Mouse (Mus musculus): Measurements from ENCODE around the gene Cntnap2.
"Not testable (repeated sequence)": the region's sequence is repeated elsewhere in the genome, so short reads cannot be mapped to it uniquely, and the experiment has no call there.

Cntnap2 gene

GRCm38 (mm10) chr6:46963693-46964092 is 1904.5 kb downstream of the Cntnap2 start:
- in situ Hi-C loops (cut with MboI, MseI): no loop called here

GRCm38 (mm10) chr6:46972640-46973039 is 1913.5 kb downstream of the Cntnap2 start:
- in situ Hi-C loops (cut with MboI, MseI): no loop called here

- in situ Hi-C loops (cut with MboI, MseI): no loop called here
Measured at GRCm38 (mm10) chr6:46996010-46996602, 1936.9 kb downstream of the Cntnap2 start.

- in situ Hi-C loops (cut with MboI, MseI): no loop called here
Measured at GRCm38 (mm10) chr6:47004430-47004829, 1945.3 kb downstream of the Cntnap2 start.

- in situ Hi-C loops (cut with MboI, MseI): no loop called here
Measured at GRCm38 (mm10) chr6:47012933-47013332, 1953.8 kb downstream of the Cntnap2 start.

GRCm38 (mm10) chr6:47013535-47013934 is 1954.4 kb downstream of the Cntnap2 start:
- in situ Hi-C loops (cut with MboI, MseI): no loop called here

GRCm38 (mm10) chr6:47014886-47015586 is 1955.9 kb downstream of the Cntnap2 start:
- in situ Hi-C loops (cut with MboI, MseI): no loop called here

GRCm38 (mm10) chr6:47026064-47026686 is 1967.0 kb downstream of the Cntnap2 start:
- in situ Hi-C loops (cut with MboI, MseI): no loop called here

- in situ Hi-C loops (cut with MboI, MseI): no loop called here
Measured at GRCm38 (mm10) chr6:47031362-47031761, 1972.2 kb downstream of the Cntnap2 start.

- in situ Hi-C loops (cut with MboI, MseI): no loop called here
Measured at GRCm38 (mm10) chr6:47042602-47043001, 1983.4 kb downstream of the Cntnap2 start.

GRCm38 (mm10) chr6:47043586-47043985 is 1984.4 kb downstream of the Cntnap2 start:
- in situ Hi-C loops (cut with MboI, MseI): no loop called here

- in situ Hi-C loops (cut with MboI, MseI): no loop called here
Measured at GRCm38 (mm10) chr6:47044385-47045200, 1985.4 kb downstream of the Cntnap2 start.

GRCm38 (mm10) chr6:47049051-47049450 is 1989.9 kb downstream of the Cntnap2 start:
- in situ Hi-C loops (cut with MboI, MseI): no loop called here

- in situ Hi-C loops (cut with MboI, MseI): no loop called here
Measured at GRCm38 (mm10) chr6:47050319-47051222, 1991.4 kb downstream of the Cntnap2 start.

- in situ Hi-C loops (cut with MboI, MseI): no loop called here
Measured at GRCm38 (mm10) chr6:47061341-47061740, 2002.2 kb downstream of the Cntnap2 start.

- in situ Hi-C loops (cut with MboI, MseI): no loop called here
Measured at GRCm38 (mm10) chr6:47089998-47090397, 2030.8 kb downstream of the Cntnap2 start.

- in situ Hi-C loops (cut with MboI, MseI): no loop called here
Measured at GRCm38 (mm10) chr6:47104951-47105350, 2045.8 kb downstream of the Cntnap2 start.

- in situ Hi-C loops (cut with MboI, MseI): no loop called here
Measured at GRCm38 (mm10) chr6:47109582-47110220, 2050.5 kb downstream of the Cntnap2 start.

- in situ Hi-C loops (cut with MboI, MseI): not testable (repeated sequence)
Measured at GRCm38 (mm10) chr6:47134063-47134462, 2074.9 kb downstream of the Cntnap2 start.

GRCm38 (mm10) chr6:47153018-47153417 is 2093.9 kb downstream of the Cntnap2 start:
- in situ Hi-C loops (cut with MboI, MseI): not testable (repeated sequence)

Measured in regulatory T cell (primary cell).